ENCODE assay signal across 9 mouse cellular contexts in genomic region chr1:172307936-172308335, GRCm38 (mm10). TPM values are rescaled to one million over a fixed set of nuclear protein-coding genes. Genes with fewer than 3 reads are reported as not detected.
DNase-seq lines count a peak whose midpoint lies in the region; ATAC-seq and TF ChIP-seq lines count a peak whose summit lies in the region.
"Had no signal": no experiment of that assay in that cellular context is flagged by ENCODE, and none has a peak within 500 bp of the region (broad histone marks: within the 10 kb centered on the region; RNA-seq: fewer than 3 reads in every experiment).

No protein-coding gene starts in this region.

- 61% methylated on average over 10 of the region's 10 CpGs for WGBS in midbrain, embryonic 10.5 days
- WGBS in midbrain, embryonic 13.5 days: 57% methylated on average over 10 of the region's 10 CpGs
- 52% methylated on average over 10 of the region's 10 CpGs for WGBS in forebrain, embryonic 11.5 days
- 41% methylated on average over 10 of the region's 10 CpGs for WGBS in limb, embryonic 12.5 days
- WGBS in olfactory bulb, adult 2 months: 61% methylated on average over 10 of the region's 10 CpGs

- no peak for TF ChIP-seq POLR2A in olfactory bulb, adult 2 months (IDR thresholded peaks at IDR 0.05; ENCODE audit: insufficient read depth, low read depth, low read length)

- peak overlapping the region; percentile 71 for H3K27ac ChIP-seq in midbrain, embryonic 10.5 days (replicated peaks)
- no peak overlapping the region for H3K27ac ChIP-seq in midbrain, embryonic 13.5 days
- H3K27ac ChIP-seq in forebrain, embryonic 11.5 days (ENCODE audit: low read depth, low read length): peak overlapping the region; percentile 10
- peak overlapping the region; percentile 79 for H3K27ac ChIP-seq in limb, embryonic 12.5 days
- H3K27ac ChIP-seq in olfactory bulb, adult 2 months (ENCODE audit: insufficient read depth, low read depth, low read length): peak overlapping the region; percentile 42; the same call in 1 of the 2 replicates

- H3K36me3 ChIP-seq in midbrain, embryonic 10.5 days: no peaks in the 10 kb centered on the region
- H3K36me3 ChIP-seq in midbrain, embryonic 13.5 days: no peaks in the 10 kb centered on the region
- no peaks in the 10 kb centered on the region for H3K36me3 ChIP-seq in forebrain, embryonic 11.5 days (ENCODE audit: control insufficient read depth, insufficient read depth, low read length)
- H3K36me3 ChIP-seq in limb, embryonic 12.5 days: no peaks in the 10 kb centered on the region

- no peak for DNase-seq in midbrain, embryonic 10.5 days (ENCODE audit: low spot score)
- DNase-seq in forebrain, embryonic 11.5 days (ENCODE audit: low spot score): no peak
- no peak for DNase-seq in embryo, embryonic 10.5 days (ENCODE audit: low spot score)
- DNase-seq in adrenal gland, postnatal 10 days: no peak
- DNase-seq in gastrocnemius, adult 8-10 months (ENCODE audit: low spot score in 2 of 2): no peak

- no peak for TF ChIP-seq CTCF in olfactory bulb, adult 2 months (IDR thresholded peaks at IDR 0.05; ENCODE audit: insufficient read depth, low read depth, low read length)

- H3K4me1 ChIP-seq in midbrain, embryonic 10.5 days: peaks cover 58% of the 10 kb centered on the region
- peaks cover 39% of the 10 kb centered on the region for H3K4me1 ChIP-seq in midbrain, embryonic 13.5 days (replicated peaks)
- H3K4me1 ChIP-seq in forebrain, embryonic 11.5 days (replicated peaks; ENCODE audit: control insufficient read depth, insufficient read depth, low read length): peaks cover 13% of the 10 kb centered on the region; the same call in 1 of the 2 replicates
- H3K4me1 ChIP-seq in limb, embryonic 12.5 days (replicated peaks): peaks cover 44% of the 10 kb centered on the region
- H3K4me1 ChIP-seq in olfactory bulb, adult 2 months (ENCODE audit: control insufficient read depth, insufficient read depth, low read length): peaks cover 27% of the 10 kb centered on the region

- H3K4me3 ChIP-seq in midbrain, embryonic 10.5 days: no peak overlapping the region
- no peak overlapping the region for H3K4me3 ChIP-seq in midbrain, embryonic 13.5 days (replicated peaks)
- no peak overlapping the region for H3K4me3 ChIP-seq in forebrain, embryonic 11.5 days (ENCODE audit: low read depth, low read length)
- no peak overlapping the region for H3K4me3 ChIP-seq in limb, embryonic 12.5 days (replicated peaks)
- H3K4me3 ChIP-seq in olfactory bulb, adult 2 months (ENCODE audit: insufficient read depth, low read depth, low read length): no peak overlapping the region

- H3K9ac ChIP-seq in midbrain, embryonic 13.5 days (replicated peaks): no peak overlapping the region
- peak overlapping the region; percentile 23; the same call in 1 of the 2 replicates for H3K9ac ChIP-seq in forebrain, embryonic 11.5 days (ENCODE audit: low read length)
- no peak overlapping the region for H3K9ac ChIP-seq in limb, embryonic 12.5 days (replicated peaks)

- no peak overlapping the region for H3K4me2 ChIP-seq in midbrain, embryonic 13.5 days (replicated peaks)
- no peak overlapping the region for H3K4me2 ChIP-seq in forebrain, embryonic 11.5 days (ENCODE audit: low read depth, low read length, severe bottlenecking)
- no peak overlapping the region for H3K4me2 ChIP-seq in limb, embryonic 12.5 days

- H3K27me3 ChIP-seq in midbrain, embryonic 10.5 days (ENCODE audit: low read depth, poor library complexity, severe bottlenecking): peaks cover 18% of the 10 kb centered on the region
- no peaks in the 10 kb centered on the region for H3K27me3 ChIP-seq in midbrain, embryonic 13.5 days
- no peaks in the 10 kb centered on the region for H3K27me3 ChIP-seq in forebrain, embryonic 11.5 days (ENCODE audit: control insufficient read depth, insufficient read depth, low read length)
- no peaks in the 10 kb centered on the region for H3K27me3 ChIP-seq in limb, embryonic 12.5 days

- no peak for ATAC-seq in midbrain, embryonic 13.5 days
- no peak for ATAC-seq in forebrain, embryonic 11.5 days (replicated peaks; ENCODE audit: low FRiP score)
- no peak for ATAC-seq in limb, embryonic 12.5 days (ENCODE audit: insufficient number of reproducible peaks, insufficient read depth, low FRiP score, low TSS enrichment, low read depth)

- no peaks in the 10 kb centered on the region for H3K9me3 ChIP-seq in midbrain, embryonic 10.5 days (replicated peaks)
- H3K9me3 ChIP-seq in midbrain, embryonic 13.5 days: no peaks in the 10 kb centered on the region
- no peaks in the 10 kb centered on the region for H3K9me3 ChIP-seq in forebrain, embryonic 11.5 days (ENCODE audit: control insufficient read depth, low read length)
- H3K9me3 ChIP-seq in limb, embryonic 12.5 days: no peaks in the 10 kb centered on the region

RNA-seq across cellular contexts. Expression of gene Atp1a2, which starts 10.1 kb away (rescaled TPM):
- 3.0 and 4.3 TPM in 2 replicates for polyA plus RNA-seq in midbrain, embryonic 10.5 days (2016; fragmentation: Nextera tagmentation; extraction: Ambion mirVana)
- polyA plus RNA-seq in midbrain, embryonic 13.5 days (2015; fragmentation: Nextera tagmentation; extraction: Ambion mirVana): 25.3 and 25.8 TPM in 2 replicates
- 1.5 and 2.1 TPM in 2 replicates for polyA plus RNA-seq in forebrain, embryonic 11.5 days (2014; fragmentation: Nextera tagmentation; extraction: Ambion mirVana)
- polyA plus RNA-seq in limb, embryonic 12.5 days (2016; fragmentation: Nextera tagmentation; extraction: Ambion mirVana): 5.1 and 5.4 TPM in 2 replicates
- polyA plus RNA-seq in olfactory bulb, adult 2 months (2012; ENCODE audit: insufficient read depth, insufficient read length, low replicate concordance, missing spikeins): 130 and 318 TPM in 2 replicates
- total RNA-seq in adrenal gland, postnatal 10 days (2021): 100 to 1,000 TPM; 303 to 400 TPM
- total RNA-seq in gastrocnemius, adult 8-10 months (2022): 100 to 1,000 TPM; 819 to 944 (median 894) TPM
- total RNA-seq: monocyte, adult 5-6 weeks had no signal

RNA-seq across cellular contexts. Expression of gene Kcnj9, which starts 21.2 kb away (rescaled TPM):
- polyA plus RNA-seq in midbrain, embryonic 10.5 days (2016; fragmentation: Nextera tagmentation; extraction: Ambion mirVana): 0.23 and 0.61 TPM in 2 replicates
- 3.6 and 3.9 TPM in 2 replicates for polyA plus RNA-seq in midbrain, embryonic 13.5 days (2015; fragmentation: Nextera tagmentation; extraction: Ambion mirVana)
- 0.68 and 0.89 TPM in 2 replicates for polyA plus RNA-seq in forebrain, embryonic 11.5 days (2014; fragmentation: Nextera tagmentation; extraction: Ambion mirVana)
- not detected in 2 replicates for polyA plus RNA-seq in limb, embryonic 12.5 days (2016; fragmentation: Nextera tagmentation; extraction: Ambion mirVana)
- not detected in 2 replicates for polyA plus RNA-seq in olfactory bulb, adult 2 months (2012; ENCODE audit: insufficient read depth, insufficient read length, low replicate concordance, missing spikeins)
- total RNA-seq in adrenal gland, postnatal 10 days (2021): under 1 TPM in 1 of 2 experiments, not detected in 1; 0.12 TPM
- not detected for total RNA-seq in gastrocnemius, adult 8-10 months (2022)
- total RNA-seq: monocyte, adult 5-6 weeks had no signal

RNA-seq across cellular contexts. Expression of gene Kcnj10, which starts 33.1 kb away (rescaled TPM):
- 0.46 and 0.75 TPM in 2 replicates for polyA plus RNA-seq in midbrain, embryonic 10.5 days (2016; fragmentation: Nextera tagmentation; extraction: Ambion mirVana)
- polyA plus RNA-seq in midbrain, embryonic 13.5 days (2015; fragmentation: Nextera tagmentation; extraction: Ambion mirVana): 0.98 TPM in 2 replicates
- polyA plus RNA-seq in forebrain, embryonic 11.5 days (2014; fragmentation: Nextera tagmentation; extraction: Ambion mirVana): 0.69 and 0.73 TPM in 2 replicates
- polyA plus RNA-seq in limb, embryonic 12.5 days (2016; fragmentation: Nextera tagmentation; extraction: Ambion mirVana): 0.04 and 0.05 TPM in 2 replicates
- polyA plus RNA-seq in olfactory bulb, adult 2 months (2012; ENCODE audit: insufficient read depth, insufficient read length, low replicate concordance, missing spikeins): 93.5 and 169 TPM in 2 replicates
- 1 to 10 TPM in 1 of 2 experiments, under 1 TPM in 1; 0.90 to 1.3 TPM for total RNA-seq in adrenal gland, postnatal 10 days (2021)
- under 1 TPM in 2 of 4 experiments, not detected in 2; 0.04 to 0.05 TPM for total RNA-seq in gastrocnemius, adult 8-10 months (2022)
- total RNA-seq: monocyte, adult 5-6 weeks had no signal

RNA-seq across cellular contexts. Expression of gene Igsf8, which starts 46.5 kb away (rescaled TPM):
- polyA plus RNA-seq in midbrain, embryonic 10.5 days (2016; fragmentation: Nextera tagmentation; extraction: Ambion mirVana): 50.2 and 62.4 TPM in 2 replicates
- 90.3 and 112 TPM in 2 replicates for polyA plus RNA-seq in midbrain, embryonic 13.5 days (2015; fragmentation: Nextera tagmentation; extraction: Ambion mirVana)
- polyA plus RNA-seq in forebrain, embryonic 11.5 days (2014; fragmentation: Nextera tagmentation; extraction: Ambion mirVana): 104 and 122 TPM in 2 replicates
- polyA plus RNA-seq in limb, embryonic 12.5 days (2016; fragmentation: Nextera tagmentation; extraction: Ambion mirVana): 44.1 and 45.9 TPM in 2 replicates
- not detected in 2 replicates for polyA plus RNA-seq in olfactory bulb, adult 2 months (2012; ENCODE audit: insufficient read depth, insufficient read length, low replicate concordance, missing spikeins)
- 10 to 100 TPM; 26.5 to 32.3 TPM for total RNA-seq in adrenal gland, postnatal 10 days (2021)
- total RNA-seq in gastrocnemius, adult 8-10 months (2022): 10 to 100 TPM in 1 of 4 experiments, 1 to 10 TPM in 3; 7.3 to 10.5 (median 7.7) TPM

RNA-seq across cellular contexts. Expression of gene Atp1a4, which starts 49.7 kb away (rescaled TPM):
- not detected in 2 replicates for polyA plus RNA-seq in midbrain, embryonic 10.5 days (2016; fragmentation: Nextera tagmentation; extraction: Ambion mirVana)
- polyA plus RNA-seq in midbrain, embryonic 13.5 days (2015; fragmentation: Nextera tagmentation; extraction: Ambion mirVana): not detected in 2 replicates
- 0.08 TPM in 1 of 2 replicates, not detected in the other for polyA plus RNA-seq in forebrain, embryonic 11.5 days (2014; fragmentation: Nextera tagmentation; extraction: Ambion mirVana)
- polyA plus RNA-seq in limb, embryonic 12.5 days (2016; fragmentation: Nextera tagmentation; extraction: Ambion mirVana): not detected in 2 replicates
- not detected in 2 replicates for polyA plus RNA-seq in olfactory bulb, adult 2 months (2012; ENCODE audit: insufficient read depth, insufficient read length, low replicate concordance, missing spikeins)
- under 1 TPM; 0.24 to 0.30 TPM for total RNA-seq in adrenal gland, postnatal 10 days (2021)
- under 1 TPM; 0.11 to 0.44 (median 0.27) TPM for total RNA-seq in gastrocnemius, adult 8-10 months (2022)
- total RNA-seq: monocyte, adult 5-6 weeks had no signal

Comparison
In these comparisons a context has a peak if more than half of its experiments do, and no peak if none do; other contexts are left out.
1. RNA of gene Kcnj10, which starts 33.1 kb away (polyA plus RNA-seq): 93.5 to 169 TPM in olfactory bulb, adult 2 months; 0.98 TPM in midbrain, embryonic 13.5 days, 0.69 to 0.73 TPM in forebrain, embryonic 11.5 days, 0.46 to 0.75 TPM in midbrain, embryonic 10.5 days and 0.04 to 0.05 TPM in limb, embryonic 12.5 days; every median in the first group is over 10 times any median in the second.